Mouse (Mus musculus) right cerebral cortex, adult 18-20 months (tissue): ENCODE measurements around the gene Kank1.

Experiments used
- DNase-seq: peaks from one replicate; pipeline ENCODE4 v3.0.0; 2022; ENCODE audit warnings: mixed read lengths

The Kank1 gene

GRCm38 (mm10) chr19:25372794-25373193 lies 136.0 kb downstream of the Kank1 start:
- DNase-seq: no peak

DNA sequence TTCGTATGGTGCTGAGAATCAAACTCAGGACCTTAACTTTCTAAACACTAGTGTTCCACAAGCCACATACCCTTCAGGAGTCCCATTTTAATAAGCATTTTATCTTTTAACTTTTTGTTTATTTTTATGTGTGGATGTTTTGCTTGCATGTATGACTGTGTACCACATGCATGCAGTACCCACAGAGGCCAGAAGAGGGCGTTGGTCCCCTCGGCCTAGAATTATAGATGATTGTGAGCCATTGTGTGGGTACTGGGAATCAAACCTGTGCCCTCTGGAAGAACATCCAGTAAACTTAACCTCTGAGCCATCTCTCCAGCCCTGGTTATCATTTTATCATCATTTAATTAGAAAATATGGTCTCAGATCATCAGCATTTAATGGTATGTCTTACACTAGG lies 136.8 kb downstream of the Kank1 start:
- DNase-seq: no peak

DNA sequence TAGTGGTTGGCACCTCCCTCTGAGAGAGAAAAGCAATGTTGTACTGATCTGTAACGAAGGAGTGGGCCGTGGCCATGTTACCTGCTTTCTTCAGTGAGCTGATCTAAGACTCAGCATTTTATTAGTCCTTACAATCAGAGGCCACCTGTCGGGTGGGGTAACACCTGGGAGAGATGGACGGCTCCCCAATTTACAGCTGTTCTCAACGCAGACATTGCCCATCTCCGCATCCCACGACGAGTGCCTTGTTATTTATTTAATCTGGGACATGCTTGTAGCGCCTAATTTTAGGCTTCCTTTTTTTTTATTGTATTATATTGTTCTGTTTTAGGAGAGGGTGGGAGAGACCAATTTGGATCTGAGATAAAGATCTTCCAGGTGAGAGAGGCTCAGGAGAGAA lies 137.4 kb downstream of the Kank1 start:
- no peak for DNase-seq

DNA sequence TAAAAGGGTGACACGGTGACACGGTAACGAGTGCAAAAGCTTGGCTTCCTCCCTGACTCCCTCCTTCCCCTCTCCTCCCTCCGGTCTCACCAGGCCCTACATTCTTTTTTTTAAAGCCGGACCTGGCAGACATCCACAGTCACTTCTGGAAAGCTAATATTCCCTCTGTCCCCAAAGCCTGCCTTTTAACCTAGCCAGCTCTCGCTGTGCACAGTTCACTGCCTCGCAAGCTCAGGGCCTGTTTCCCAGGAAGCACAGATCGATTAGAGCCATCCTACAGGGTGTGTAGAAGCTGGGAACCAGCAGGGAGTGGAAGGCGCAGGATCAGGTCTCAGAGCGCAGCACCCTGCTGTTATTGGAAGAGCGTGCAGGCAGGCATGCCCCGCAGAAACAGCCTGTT lies 138.2 kb downstream of the Kank1 start:
- DNase-seq: peak; percentile 18

GRCm38 (mm10) chr19:25376871-25377270 lies 140.1 kb downstream of the Kank1 start:
- no peak for DNase-seq

DNA sequence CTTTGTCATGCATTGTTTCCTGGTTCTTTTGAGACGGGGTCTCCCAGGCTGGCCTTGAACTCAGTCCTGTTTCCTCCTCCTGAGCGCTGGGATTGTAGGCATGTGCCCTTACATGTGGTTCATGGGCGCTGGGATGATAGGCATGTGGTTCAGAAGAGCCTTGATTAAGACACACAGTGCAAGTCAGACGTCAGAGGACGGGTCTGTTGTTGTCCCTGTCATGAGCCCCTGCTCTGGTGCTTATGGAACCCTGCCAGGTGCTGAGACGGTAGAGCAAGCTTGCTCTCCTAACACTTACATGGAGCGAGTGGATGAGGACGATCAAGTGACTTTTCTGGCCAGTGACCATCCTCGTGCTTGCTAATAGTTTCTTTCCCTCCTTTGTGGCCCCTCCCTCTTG lies 143.9 kb downstream of the Kank1 start:
- no peak for DNase-seq

DNA sequence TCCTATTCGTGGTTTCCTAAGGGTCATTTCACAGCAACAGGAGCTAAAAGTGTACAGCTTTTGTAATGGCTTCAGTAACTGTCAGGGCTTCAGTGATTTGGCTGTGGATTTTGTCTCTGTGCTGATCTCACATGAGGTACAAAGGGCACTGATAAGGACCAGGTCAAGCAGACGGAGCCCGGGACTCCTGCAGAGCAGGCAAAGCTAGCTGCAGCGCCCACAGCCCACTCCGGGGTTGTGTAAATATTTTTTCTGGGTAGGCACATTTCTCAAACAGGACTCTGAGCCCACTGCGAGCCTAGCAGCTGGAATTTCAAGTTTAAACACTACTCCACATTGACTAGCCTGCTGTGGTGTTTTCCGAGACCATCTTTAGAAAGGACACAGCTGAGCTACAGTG lies 145.2 kb downstream of the Kank1 start:
- DNase-seq: no peak

DNA sequence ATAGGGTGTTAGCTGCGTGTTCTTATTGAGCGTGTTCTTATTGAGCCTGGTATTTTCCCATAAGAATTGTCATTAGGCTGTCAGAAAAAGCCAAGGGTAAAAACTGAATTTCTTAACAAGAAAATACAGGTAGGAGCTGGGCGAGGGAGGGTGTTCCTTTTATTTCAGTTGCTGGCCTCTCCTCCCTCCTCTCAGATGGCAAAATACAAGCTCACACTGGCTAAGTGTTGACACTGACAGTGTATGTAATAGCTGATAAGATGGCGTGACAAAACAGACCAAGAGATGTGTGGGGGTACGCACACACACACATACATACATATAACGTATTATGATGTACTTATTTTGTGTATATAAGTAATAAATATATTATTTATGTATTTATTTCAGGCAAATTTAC lies 145.7 kb downstream of the Kank1 start:
- DNase-seq: no peak

GRCm38 (mm10) chr19:25383386-25384146 lies 146.8 kb downstream of the Kank1 start:
- no peak for DNase-seq

- no peak for DNase-seq
Observed at GRCm38 (mm10) chr19:25385981-25386380, 149.2 kb downstream of the Kank1 start.

GRCm38 (mm10) chr19:25386679-25387470 lies 150.1 kb downstream of the Kank1 start:
- DNase-seq: no peak

GRCm38 (mm10) chr19:25387902-25388301 lies 151.1 kb downstream of the Kank1 start:
- no peak for DNase-seq

DNA sequence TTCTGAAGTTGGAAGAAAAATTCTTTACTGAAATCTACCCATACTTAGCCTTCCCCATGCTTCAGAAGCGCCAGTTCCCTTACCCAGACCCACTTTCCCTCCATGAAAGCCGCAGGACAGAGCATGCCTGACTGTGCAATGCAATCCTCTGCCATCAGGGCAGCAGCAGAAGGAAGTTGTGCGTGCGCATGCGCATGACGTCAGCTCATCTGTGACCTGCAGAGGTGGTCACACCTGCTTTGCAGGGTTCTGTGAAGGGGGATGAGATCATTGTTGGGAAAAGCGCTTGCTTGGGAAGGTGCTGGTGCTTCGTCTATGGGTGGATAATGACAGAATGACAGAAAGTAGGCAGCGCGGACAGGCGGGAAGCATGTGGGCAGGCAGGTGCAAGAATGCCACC lies 155.4 kb downstream of the Kank1 start:
- no peak for DNase-seq

DNA sequence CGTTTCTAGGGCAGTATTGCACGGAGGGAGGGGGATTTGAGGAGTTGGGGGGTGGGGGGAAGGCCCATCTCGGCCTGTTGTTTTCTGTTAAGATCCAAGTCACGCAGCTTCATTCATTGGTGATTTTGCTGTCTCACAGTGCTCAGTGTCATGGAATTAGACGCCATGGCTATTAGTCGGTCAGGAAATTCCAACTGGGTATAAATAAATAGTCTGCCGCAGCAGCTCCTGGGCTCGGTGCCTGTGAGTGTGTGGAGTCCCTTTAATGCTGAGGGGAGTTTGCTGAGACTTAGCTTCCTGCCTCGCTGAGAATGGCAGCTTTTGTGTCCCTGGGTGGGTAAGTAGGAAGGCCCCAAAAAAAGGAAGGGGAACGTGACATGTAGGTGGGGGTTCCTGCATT lies 158.3 kb downstream of the Kank1 start:
- peak; percentile 30 for DNase-seq

- no peak for DNase-seq
Observed at GRCm38 (mm10) chr19:25396709-25397266, 160.0 kb downstream of the Kank1 start.

DNA sequence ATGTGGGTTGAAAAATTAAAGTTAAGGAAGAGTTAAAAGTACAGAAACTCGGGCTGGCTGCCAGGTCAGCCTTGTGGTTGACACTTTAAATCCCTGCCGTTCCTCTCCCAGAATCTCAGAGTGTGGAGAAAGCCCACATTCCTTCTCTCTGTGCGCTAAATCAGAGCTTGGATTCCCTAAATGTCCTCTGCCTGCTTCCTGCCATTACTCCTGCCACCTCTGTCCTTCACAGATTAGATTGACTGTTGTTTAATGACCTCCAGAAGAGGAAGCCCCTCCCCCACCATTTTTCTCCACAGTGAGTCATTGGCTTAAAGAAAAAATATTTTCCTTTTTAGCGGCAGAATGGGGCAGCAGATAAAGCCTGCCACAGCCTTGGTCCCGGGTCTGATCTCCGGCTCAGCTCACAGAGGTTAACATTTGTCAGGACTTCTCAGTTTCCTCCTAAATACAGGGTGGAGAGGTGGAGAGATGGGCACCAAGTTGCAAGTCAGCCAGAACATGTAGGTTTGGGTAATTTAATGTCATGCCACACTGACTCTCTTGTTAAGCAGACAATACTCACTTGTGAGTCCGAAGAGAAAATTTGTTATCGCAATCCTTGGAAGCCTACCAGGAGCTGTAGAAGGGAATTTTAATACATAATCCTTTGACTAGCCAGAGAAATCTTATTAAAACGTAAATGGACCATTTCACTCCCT lies 162.9 kb downstream of the Kank1 start:
- no peak for DNase-seq

DNA sequence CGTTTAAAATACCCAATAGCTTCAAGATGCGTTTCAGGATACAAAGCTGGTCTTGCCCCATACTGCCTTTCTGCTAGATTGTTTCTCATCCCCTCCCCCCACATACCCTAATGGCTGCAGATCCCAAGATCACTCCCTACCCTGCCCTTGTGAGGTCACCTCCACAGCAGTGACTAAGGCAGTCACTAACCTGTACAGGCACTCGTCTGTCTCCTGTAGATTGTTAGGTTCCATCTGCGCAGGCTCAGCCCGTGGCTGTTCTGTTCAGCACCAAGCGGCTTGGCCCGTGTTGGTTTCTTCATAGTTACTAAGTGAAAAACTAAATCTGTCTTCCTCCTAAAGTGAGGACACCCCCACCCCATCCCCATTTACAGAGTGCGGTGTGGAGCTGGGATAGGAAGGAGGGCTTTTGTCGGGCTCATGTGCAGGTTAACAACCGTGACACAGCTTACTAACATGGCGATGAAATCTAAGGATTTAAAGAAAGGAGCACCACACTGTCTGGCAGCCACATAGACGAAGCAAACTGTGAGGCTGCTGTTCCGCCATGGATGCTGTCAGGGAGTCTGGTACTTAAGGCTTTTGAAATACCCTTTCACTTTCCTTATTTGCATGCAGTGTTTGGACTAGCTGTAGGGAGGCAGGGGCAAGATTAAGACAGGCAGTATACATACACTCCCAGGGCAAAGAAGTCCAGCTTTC lies 163.6 kb downstream of the Kank1 start:
- no peak for DNase-seq

- DNase-seq: no peak
Observed at GRCm38 (mm10) chr19:25401521-25401920, 164.7 kb downstream of the Kank1 start.

GRCm38 (mm10) chr19:25404163-25404562 lies 167.4 kb downstream of the Kank1 start:
- DNase-seq: no peak

DNA sequence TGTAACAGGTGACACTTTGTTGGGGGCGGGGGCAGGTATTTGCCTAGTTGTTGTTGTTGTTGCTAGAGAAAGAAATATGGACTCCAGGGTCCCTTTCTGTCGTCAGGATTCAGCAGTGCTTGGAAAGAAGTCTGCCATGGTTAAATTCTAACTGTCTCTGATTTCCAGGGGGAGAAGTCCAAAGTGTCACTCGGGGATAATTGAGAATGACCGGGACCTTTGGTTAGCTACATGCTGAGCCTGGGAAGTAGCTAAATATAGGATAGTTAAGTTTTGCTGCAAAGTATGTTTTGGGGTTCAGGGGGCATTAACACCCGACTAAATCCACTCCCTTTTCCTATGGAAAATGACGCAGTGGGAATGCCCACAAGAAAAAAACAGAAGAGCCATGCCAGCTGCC lies 169.2 kb downstream of the Kank1 start:
- DNase-seq: no peak

GRCm38 (mm10) chr19:25406481-25407184 lies 169.9 kb downstream of the Kank1 start:
- DNase-seq: peak; percentile 62
